Mouse (Mus musculus): ENCODE measurements around the gene Macrod1. TPM values are rescaled to one million over a fixed set of nuclear protein-coding genes. Genes with fewer than 3 reads are reported as not detected.

Macrod1 gene
- polyA plus RNA-seq, 1 experiment from 2014 or later, result 12.2 TPM

DNA sequence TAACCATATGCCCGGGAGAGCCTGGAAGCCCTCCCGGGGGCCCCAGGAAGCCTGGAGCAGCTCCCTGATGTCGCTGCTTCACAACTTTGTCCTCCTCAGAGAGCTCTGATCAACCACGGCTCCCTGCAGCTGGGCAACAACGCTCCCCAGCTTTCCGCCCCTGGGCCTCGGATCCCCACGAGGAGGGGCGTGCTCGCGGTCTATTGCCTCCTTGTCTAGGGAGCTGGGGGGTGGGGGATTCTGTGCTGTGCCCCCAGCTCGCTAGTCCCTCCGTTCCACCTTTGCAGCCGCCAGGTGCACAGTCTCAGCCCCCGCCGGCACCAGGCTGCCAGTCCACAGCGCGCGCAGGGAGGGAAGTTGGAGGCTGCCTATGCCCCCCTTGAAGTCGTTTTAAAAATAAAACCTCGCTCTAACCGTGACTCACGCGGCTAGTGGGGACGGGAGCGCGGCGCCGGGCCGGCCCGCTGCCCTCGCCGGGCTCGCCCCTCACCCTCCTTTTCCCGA lies 108.3 kb downstream of the Macrod1 start:
- no peaks in the 10 kb centered on the region for H3K36me3 ChIP-seq
- H3K4me2 ChIP-seq (replicated peaks), result peak overlapping the region; percentile 98
- no peak overlapping the region for H3K27ac ChIP-seq
- peaks cover 36% of the 10 kb centered on the region for H3K4me1 ChIP-seq
- WGBS, result under 1% methylated on average over 35 of the region's 35 CpGs
- ATAC-seq (ENCODE audit: insufficient number of reproducible peaks, insufficient read depth, low FRiP score, low TSS enrichment), result no peak
- H3K4me3 ChIP-seq, result peak overlapping the region; percentile 69
- peaks cover 82% of the 10 kb centered on the region for H3K27me3 ChIP-seq
- peak overlapping the region; percentile 76 for H3K9ac ChIP-seq
- no peaks in the 10 kb centered on the region for H3K9me3 ChIP-seq

DNA sequence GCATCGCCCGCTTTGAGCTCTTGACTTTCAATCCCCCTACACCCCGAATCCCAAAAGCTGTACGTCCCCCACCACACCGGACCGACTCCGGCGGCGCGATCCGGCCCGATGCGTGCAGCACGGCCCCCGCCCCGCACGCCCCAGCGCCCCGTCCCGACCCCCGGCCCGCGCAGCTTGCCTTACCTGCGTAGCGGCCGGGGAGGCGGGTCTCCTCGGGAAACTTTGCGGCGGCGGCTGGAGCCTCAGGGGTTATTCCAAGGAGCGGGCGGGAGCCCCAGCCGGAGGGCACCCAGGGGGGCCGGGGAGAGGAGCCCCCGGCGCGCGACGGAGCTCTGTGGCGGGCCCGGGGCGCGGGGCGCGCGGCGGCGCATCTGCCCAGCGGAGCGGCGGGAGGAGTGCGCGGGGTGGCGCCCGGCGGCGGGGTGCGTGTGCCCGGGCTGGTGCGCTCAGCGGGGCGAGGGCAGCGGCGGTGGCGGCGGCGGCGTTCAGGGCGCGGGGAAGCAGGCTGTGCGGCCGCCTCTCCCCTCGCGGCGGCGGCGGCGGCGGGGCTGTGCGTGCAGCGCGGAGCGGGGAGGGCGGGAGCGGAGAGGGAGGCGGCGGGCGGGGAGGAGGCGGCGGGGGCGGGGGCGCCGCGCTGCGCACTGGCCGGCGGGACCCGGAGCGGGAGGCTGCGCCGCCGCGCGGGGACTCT lies 109.0 kb downstream of the Macrod1 start:
- peak overlapping the region; percentile 76 for H3K9ac ChIP-seq
- H3K4me3 ChIP-seq, result peak overlapping the region; percentile 69
- peaks cover 78% of the 10 kb centered on the region for H3K27me3 ChIP-seq
- H3K36me3 ChIP-seq, result no peaks in the 10 kb centered on the region
- H3K27ac ChIP-seq, result peak overlapping the region; percentile 18; the same call in 1 of the 2 replicates
- H3K4me2 ChIP-seq (replicated peaks), result peak overlapping the region; percentile 98
- H3K9me3 ChIP-seq, result no peaks in the 10 kb centered on the region
- peaks cover 29% of the 10 kb centered on the region for H3K4me1 ChIP-seq
- no peak for ATAC-seq (ENCODE audit: insufficient number of reproducible peaks, insufficient read depth, low FRiP score, low TSS enrichment)
- WGBS, result under 1% methylated on average over 54 of the region's 105 CpGs

DNA sequence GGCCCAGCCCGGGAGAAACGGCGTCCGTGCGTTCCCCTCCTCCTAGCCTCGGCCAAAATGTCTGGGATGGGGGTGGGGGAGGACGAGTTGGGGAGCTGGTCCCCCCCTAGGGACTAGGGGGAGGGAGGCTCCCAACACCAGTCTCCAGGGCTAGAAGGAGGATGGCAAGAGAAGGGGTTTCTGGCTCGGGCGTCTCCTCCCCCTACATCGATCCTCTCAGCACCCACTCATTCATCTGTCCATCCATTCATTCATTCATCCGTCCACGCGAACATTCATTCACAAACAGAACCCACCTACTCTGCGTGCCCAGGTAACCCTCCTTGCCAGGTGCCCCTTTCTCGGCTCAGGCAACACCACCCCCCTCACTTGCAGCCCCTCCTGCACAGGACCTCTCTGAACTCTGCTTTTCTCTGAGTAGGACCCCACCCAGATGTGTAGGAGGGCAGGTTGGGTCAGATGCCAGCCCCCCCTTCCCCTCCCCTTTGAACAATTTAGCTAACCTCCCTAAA lies 109.6 kb downstream of the Macrod1 start:
- no peak for ATAC-seq (ENCODE audit: insufficient number of reproducible peaks, insufficient read depth, low FRiP score, low TSS enrichment)

DNA sequence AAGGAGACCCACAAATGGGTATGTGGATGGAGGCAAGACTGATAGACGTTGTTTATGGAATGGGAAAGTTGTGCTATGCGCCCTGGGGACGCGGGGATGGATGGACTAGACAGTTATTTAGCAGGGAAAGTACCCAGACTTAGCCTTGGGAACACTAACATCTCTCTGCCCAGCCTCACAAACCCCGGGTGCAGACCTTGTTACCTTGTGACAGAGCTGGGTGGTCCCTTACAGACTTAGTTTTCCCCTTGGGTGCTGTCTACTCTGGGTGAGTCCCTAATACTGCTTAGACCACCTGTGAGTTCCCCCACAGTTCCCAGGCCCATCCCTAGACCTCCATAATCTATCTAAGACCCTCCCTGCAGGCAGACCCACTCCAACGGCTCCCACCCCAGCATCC lies 110.2 kb downstream of the Macrod1 start:
- no peak overlapping the region for H3K4me3 ChIP-seq
- no peak for ATAC-seq (ENCODE audit: insufficient number of reproducible peaks, insufficient read depth, low FRiP score, low TSS enrichment)
- no peak overlapping the region for H3K27ac ChIP-seq
- 8% methylated on average over 6 of the region's 6 CpGs for WGBS
- no peak overlapping the region for H3K4me2 ChIP-seq (replicated peaks)
- H3K36me3 ChIP-seq, result no peaks in the 10 kb centered on the region
- H3K4me1 ChIP-seq, result peaks cover 35% of the 10 kb centered on the region
- H3K9ac ChIP-seq, result no peak overlapping the region
- no peaks in the 10 kb centered on the region for H3K9me3 ChIP-seq
- H3K27me3 ChIP-seq, result peaks cover 72% of the 10 kb centered on the region

More for the DNA sequence above, 109.6 kb downstream of the Macrod1 start:
- Histone ChIP-seq H3K9me3 (no peaks in the 10 kb centered on the region), H3K4me1 (peaks cover 32% of the 10 kb centered on the region), H3K27ac (no peak overlapping the region), H3K4me3 (peak overlapping the region; percentile 69), H3K9ac (peak overlapping the region; percentile 76), H3K4me2 (replicated peaks) (peak overlapping the region; percentile 98), H3K27me3 (peaks cover 75% of the 10 kb centered on the region), H3K36me3 (no peaks in the 10 kb centered on the region)
- 4% methylated on average over 15 of the region's 15 CpGs for WGBS

DNA sequence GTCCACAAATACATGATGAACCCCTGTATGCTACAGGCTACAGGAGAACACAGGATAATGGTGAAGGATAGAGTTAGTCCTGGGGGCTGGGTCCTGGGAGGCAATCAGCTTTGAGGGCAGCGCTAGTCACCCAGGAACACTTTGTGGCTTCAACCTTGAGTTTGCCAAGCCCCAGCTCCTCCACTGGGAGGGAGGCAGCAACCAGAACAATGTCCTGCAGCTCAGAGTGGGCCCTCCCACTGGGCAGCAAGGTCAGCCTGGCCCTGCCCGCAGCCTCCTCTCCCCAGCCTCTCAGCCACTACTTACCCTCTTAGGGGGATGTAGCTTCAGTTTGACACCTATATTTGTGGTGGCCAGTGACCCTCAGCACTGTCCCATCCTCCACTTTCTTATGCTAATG lies 111.8 kb downstream of the Macrod1 start:
- Histone ChIP-seq H3K9ac (no peak overlapping the region), H3K9me3 (no peaks in the 10 kb centered on the region), H3K4me2 (replicated peaks) (no peak overlapping the region), H3K4me1 (peaks cover 41% of the 10 kb centered on the region), H3K27me3 (peaks cover 57% of the 10 kb centered on the region), H3K36me3 (no peaks in the 10 kb centered on the region), H3K4me3 (no peak overlapping the region), H3K27ac (no peak overlapping the region)
- ATAC-seq (ENCODE audit: insufficient number of reproducible peaks, insufficient read depth, low FRiP score, low TSS enrichment), result no peak
- 45% methylated on average over 2 of the region's 2 CpGs for WGBS

DNA sequence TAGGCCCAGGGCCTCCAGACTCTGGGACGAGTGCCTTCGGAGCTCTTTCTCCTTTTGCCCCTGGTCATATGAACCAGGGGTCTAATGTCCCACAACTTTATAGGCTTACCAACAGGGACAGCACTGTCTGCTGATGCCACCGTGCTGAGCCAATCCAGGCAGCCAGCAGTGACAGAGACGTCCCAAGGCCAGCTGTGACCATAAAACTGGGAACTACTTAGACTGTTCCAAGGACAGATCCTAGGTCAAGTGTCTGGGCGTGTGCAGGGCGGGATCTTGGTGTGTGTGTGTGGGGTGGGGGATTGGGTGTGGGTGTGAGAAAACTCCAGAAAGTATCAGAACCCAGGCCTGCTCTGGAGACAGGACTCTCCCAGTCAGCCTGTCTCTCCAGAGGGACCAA lies 114.3 kb downstream of the Macrod1 start:
- ATAC-seq (ENCODE audit: insufficient number of reproducible peaks, insufficient read depth, low FRiP score, low TSS enrichment), result no peak
- Histone ChIP-seq H3K4me2 (replicated peaks) (no peak overlapping the region), H3K9ac (no peak overlapping the region), H3K4me3 (no peak overlapping the region), H3K9me3 (no peaks in the 10 kb centered on the region), H3K36me3 (no peaks in the 10 kb centered on the region), H3K27ac (no peak overlapping the region), H3K27me3 (peaks cover 34% of the 10 kb centered on the region), H3K4me1 (peaks cover 29% of the 10 kb centered on the region)
- WGBS, result 67% methylated on average over 6 of the region's 6 CpGs

DNA sequence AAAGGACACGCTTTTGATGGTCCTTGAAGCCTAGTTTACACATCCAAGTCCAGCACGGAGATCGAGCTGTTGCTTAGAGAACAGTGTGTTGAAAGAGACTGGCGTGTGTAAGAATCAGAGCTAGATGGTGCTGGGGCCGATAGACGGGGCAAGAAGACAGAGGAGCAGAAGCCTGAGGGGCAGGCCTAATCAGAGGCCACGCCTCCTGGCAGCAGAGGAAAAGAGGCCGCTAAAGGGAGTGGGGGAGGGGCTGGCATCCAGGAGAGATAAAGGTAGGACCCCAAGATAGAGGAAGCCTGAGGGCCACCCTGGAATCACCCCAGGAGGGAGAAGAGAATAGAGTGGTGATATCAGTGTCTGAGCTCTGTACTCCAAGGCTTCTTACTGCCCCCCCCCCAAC lies 114.8 kb downstream of the Macrod1 start:
- Histone ChIP-seq H3K4me1 (peaks cover 29% of the 10 kb centered on the region), H3K27me3 (peaks cover 28% of the 10 kb centered on the region), H3K4me2 (replicated peaks) (no peak overlapping the region), H3K36me3 (no peaks in the 10 kb centered on the region), H3K4me3 (no peak overlapping the region), H3K9me3 (no peaks in the 10 kb centered on the region), H3K9ac (no peak overlapping the region), H3K27ac (0 out of 2 replicates have a peak overlapping the region, but pooled peaks have one; percentile 55)
- 10% methylated on average over 8 of the region's 8 CpGs for WGBS
- no peak for ATAC-seq (ENCODE audit: insufficient number of reproducible peaks, insufficient read depth, low FRiP score, low TSS enrichment)

DNA sequence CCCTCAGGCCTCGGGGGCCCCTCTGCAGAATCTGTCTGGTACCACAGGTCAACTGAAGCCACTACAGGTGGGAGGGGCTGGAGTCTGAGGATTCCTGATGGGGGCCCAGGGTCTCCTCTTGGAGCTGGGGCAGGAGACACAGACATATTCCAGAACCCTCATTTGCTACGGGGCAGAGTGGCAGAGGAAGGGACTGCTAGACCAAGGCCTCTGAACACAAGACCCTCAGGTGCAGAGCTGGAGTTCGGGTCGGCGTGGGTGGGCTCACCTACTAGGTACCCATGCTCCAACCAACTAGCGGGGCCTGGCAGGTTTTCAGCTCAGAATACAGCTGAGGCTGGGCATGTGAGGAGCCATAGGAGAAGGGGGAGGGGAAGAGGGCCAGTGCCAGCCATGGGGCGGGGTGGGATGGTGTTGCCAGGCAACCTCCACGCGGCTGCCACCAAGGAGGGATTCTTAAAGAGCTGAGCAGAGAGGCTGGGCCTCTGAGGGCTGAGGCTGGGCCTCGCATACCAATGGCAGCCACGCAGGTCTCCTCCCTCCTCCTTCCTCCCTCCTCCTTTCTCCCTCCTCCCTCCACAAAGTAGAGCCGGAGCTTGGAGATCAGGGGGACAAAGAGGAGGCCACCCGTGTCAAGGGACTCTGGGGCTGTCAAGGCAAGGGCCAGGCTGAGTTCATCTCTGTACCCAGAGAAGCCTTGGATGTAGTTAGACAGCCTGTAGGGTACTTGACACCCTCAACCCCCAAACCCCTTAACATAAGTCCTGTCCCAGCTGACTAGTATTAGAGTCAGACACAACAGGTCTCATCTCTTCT lies 115.6 kb downstream of the Macrod1 start:
- no peak overlapping the region for H3K4me3 ChIP-seq
- H3K4me2 ChIP-seq (replicated peaks), result no peak overlapping the region; the same call in 1 of the 2 replicates
- H3K9me3 ChIP-seq, result no peaks in the 10 kb centered on the region
- peak overlapping the region; percentile 55; the same call in 1 of the 2 replicates for H3K27ac ChIP-seq
- H3K4me1 ChIP-seq, result peaks cover 31% of the 10 kb centered on the region
- H3K9ac ChIP-seq, result no peak overlapping the region
- peaks cover 21% of the 10 kb centered on the region for H3K27me3 ChIP-seq
- ATAC-seq (ENCODE audit: insufficient number of reproducible peaks, insufficient read depth, low FRiP score, low TSS enrichment), result peak; percentile 68; the same call in 1 of the 2 replicates
- H3K36me3 ChIP-seq, result no peaks in the 10 kb centered on the region
- 18% methylated on average over 13 of the region's 13 CpGs for WGBS

DNA sequence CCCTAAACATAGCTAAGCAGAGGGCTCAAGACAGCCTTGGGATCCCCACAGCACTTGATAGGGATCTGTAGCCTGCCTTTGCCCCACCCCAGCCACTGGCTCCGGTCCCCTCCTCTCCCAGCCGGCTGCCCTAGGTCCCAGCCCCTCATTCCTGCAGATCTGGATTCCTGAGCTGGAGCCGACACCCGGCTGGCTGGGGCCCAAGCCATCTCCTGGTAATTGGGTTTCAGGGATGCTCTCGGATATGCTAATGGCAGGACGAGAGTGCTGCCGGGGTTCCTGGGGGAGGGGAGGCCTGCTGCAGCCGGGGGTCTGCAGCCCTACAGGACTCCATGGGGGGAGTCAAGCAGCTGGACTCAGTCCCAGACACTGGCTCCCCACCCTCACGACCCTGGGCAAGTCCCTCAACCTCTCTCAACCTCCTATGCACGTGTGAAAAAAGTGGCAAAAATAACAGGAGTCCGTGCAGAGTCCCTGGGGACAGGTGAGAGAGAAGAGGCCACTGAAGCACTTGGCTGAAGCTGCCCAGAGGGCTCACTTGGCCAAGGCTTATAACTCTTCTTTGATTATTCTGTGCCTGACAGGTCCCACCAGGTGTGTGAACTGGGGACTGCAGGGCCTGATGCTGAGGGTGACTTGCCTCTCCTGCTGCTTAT lies 119.6 kb downstream of the Macrod1 start:
- ATAC-seq (ENCODE audit: insufficient number of reproducible peaks, insufficient read depth, low FRiP score, low TSS enrichment), result no peak
- Histone ChIP-seq H3K4me3 (no peak overlapping the region), H3K27me3 (0 out of 2 replicates have a peak, but pooled peaks cover 11% of the 10 kb centered on the region), H3K4me2 (replicated peaks) (0 out of 2 replicates have a peak overlapping the region, but pooled peaks have one; percentile 7), H3K36me3 (no peaks in the 10 kb centered on the region), H3K4me1 (peaks cover 42% of the 10 kb centered on the region), H3K9me3 (no peaks in the 10 kb centered on the region), H3K9ac (peak overlapping the region; percentile 20; the same call in 1 of the 2 replicates), H3K27ac (peak overlapping the region; percentile 55; the same call in 1 of the 2 replicates)
- WGBS, result 9% methylated on average over 11 of the region's 11 CpGs

DNA sequence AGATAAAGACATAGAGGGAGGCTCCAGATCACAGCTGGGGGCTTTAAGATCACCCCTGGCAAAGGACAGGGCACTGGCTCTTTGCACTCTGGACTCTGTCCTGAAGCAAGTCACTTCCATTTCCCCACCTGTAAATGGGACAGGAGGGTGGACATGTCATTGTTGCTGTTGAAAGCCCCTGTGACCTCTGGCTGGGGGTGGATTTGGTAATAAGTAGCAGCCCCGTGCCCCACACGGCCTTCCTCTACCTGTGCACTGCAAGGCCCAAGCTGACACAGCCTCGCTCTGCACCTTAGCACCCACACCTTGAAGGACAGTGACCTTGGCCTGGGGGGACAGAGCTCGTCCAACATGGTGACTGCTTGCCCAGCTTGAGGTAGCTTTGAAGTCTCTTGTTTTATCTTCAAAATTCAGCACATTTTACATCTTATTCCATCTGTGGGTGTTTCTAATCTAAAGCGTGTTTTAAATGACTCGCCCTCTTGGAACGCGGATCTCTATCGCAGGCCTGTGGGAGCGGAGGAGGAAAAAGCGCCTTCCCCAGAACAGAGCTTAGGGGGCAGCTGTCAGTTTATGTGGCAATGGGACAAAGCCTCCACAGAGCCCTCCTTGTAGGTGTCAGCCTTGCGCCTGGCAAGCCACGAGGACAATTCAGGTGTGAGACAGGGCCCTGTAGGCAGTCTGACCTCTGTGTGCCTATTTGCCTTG lies 121.3 kb downstream of the Macrod1 start:
- no peak for ATAC-seq (ENCODE audit: insufficient number of reproducible peaks, insufficient read depth, low FRiP score, low TSS enrichment)
- H3K4me2 ChIP-seq (replicated peaks), result no peak overlapping the region
- H3K27ac ChIP-seq, result no peak overlapping the region
- no peaks in the 10 kb centered on the region for H3K36me3 ChIP-seq
- WGBS, result 47% methylated on average over 13 of the region's 13 CpGs
- no peaks in the 10 kb centered on the region for H3K9me3 ChIP-seq
- H3K4me1 ChIP-seq, result peaks cover 43% of the 10 kb centered on the region
- H3K27me3 ChIP-seq, result peaks cover 19% of the 10 kb centered on the region
- no peak overlapping the region for H3K9ac ChIP-seq
- no peak overlapping the region for H3K4me3 ChIP-seq

Measured in embryonic facial prominence, embryonic 12.5 days (tissue).